Mouse (Mus musculus) kidney, adult 11 months (tissue): ENCODE results near the gene Gimap9.

Experiments used
- DNase-seq: peaks from one replicate; pipeline ENCODE4 v3.0.0; 2022

The Gimap9 gene

DNA sequence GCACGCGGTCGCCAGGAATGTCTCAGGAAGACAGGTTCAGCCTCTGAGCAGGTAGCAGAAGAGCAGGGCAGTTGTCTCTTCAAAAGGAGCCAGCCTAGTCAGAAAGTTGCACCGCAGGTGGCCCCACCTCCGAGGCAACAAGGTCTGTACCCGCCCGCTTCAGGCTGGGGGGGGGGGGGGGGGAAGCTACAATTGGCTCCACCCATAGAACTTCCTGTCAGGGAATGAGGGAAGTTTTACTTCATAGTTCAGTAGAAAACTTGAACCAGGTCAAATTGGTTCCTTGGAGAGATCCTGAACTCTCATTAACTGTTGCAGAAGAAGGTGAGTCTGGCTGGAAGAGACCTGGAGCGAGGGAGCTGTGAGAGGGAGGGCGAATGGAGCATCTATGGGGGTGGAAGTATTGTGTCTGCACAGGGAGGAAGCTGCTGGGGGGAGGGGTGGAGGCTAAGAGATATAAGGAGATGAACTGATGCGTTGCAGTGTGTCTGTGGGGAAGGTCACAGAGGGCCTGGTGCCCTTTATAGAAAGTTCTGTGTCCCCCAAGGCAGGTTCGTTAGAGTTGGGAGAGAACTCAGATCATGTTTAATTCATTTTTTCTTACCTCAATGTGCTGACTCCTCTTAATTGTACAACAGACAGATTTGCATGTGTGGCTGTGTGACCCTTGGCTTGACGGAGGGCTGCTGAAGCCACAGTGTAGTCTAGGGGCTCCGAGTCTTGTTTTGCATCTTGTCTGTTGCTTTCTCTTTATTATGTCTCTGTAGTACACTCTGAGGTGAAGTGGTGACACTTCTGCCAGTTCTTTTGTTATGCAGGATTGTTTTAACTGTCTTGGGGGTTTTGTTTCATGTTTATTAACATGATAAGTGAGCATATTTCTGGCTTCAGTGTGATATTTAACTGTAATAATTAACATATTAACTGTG, at the start of gene Gimap9:
Gimap9 (plus strand) TSS at position 199 of the 929 bp plus-strand sequence.
- DNase-seq, result peak; percentile 75

DNA sequence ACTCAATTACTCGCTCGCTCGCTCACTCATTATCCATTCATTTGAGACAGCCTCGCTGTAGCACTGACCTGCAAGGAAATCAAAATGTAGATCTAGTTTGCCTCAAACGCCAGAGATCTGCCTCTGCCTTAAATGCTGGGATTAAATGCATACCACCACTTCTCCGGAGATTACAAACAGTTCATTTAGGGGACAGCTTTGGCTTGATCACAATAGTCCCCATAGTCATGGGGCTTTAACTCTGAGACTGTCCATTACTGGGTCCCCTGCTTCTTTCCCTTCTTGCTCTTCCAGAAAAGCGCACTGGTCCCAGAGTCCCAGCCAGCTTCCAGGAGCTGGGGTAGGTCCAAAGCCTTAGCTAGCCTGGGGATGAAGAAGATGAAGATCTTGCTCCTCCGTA, 49.5 kb upstream of the Gimap9 start, which contains the start of gene AI854703:
AI854703 (plus strand) TSS at position 301 of the 400 bp plus-strand sequence.
- no peak for DNase-seq

GRCm38 (mm10) chr6:48626984-48627383, 48.9 kb upstream of the Gimap9 start:
- DNase-seq, result peak; percentile 89

DNA sequence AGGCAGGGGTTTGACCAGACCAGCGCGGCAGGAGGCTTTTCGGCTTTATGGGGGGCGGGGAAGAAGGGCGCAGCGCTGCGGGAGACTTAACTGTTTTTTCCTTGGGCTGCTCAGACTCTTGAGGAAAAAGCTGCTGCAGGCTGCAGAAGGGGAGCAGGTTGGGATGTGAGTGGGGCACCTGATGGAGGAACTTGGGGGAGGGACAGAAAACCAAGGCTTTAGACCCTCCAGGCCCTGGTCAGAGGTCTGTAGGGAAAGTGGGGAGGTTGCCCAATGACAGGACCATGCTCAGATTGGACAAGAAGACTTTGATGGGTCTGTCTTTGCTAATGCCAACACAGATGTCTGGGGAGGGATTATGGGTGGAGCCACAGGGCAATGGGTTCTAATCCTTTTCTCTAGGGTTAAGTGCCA, 48.4 kb upstream of the Gimap9 start:
- DNase-seq, result peak; percentile 74

- DNase-seq, result peak; percentile 89
Measured at GRCm38 (mm10) chr6:48628377-48628776, 47.6 kb upstream of the Gimap9 start.

- no peak for DNase-seq
Measured at GRCm38 (mm10) chr6:48628808-48629660, 46.9 kb upstream of the Gimap9 start.

DNA sequence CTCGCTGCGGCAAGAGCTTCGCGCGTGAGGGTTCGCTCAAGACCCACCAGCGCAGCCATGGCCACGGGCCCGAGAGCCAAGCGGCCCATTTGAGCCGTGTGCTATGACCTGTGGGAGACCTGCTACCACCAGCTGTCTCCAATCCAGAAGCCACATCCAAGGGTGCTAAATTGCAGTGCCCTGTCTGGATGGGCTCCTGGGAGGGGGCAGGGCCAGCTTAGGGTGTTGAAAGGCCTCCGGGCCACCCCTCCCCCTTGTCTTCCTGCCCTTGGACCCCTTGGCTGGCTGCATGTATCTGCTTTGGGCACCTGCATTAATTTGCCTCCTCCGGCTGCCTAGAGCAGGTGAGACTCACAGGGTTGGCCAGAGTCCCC, 46.3 kb upstream of the Gimap9 start:
- DNase-seq, result peak; percentile 86

- DNase-seq, result no peak
Measured at GRCm38 (mm10) chr6:48630831-48631230, 45.1 kb upstream of the Gimap9 start.

DNA sequence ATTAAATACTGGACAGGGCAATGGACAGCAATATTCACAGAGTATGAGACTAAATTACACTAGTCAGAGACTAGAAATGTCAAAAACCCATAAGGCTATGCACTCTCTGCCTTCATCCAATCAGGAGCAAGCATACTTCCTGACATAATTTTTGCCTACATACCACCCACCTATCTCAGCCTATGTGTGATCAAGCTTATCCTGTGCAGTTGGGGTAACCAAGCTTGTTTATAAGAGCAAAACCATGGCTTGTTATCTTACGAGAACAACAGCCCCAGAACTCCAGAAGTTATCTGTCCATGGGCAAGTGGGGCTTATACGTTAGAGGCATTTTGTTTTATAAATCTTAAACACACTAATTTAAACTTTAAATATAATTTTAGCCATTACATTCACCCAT, 40.8 kb upstream of the Gimap9 start:
- DNase-seq, result no peak

DNA sequence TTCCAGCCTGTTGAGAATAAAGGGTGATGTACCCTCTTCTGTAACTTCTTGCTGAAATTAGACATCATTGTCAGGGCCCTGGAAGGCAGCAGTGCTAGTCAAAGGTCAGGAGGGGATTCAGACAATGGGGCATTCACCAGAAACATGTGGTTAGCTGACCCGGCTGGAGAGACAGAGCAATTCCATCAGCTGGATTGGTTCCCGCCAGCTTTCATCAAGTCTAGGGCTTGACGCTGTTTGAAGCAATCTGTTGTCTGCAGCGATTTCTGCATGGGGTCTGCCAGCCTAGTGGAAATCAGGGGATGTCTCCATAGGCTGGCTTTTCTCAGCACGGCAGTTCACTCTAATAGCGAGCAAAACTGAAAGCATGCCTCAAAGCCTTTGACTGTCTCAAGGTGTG, 39.4 kb upstream of the Gimap9 start:
- no peak for DNase-seq

DNA sequence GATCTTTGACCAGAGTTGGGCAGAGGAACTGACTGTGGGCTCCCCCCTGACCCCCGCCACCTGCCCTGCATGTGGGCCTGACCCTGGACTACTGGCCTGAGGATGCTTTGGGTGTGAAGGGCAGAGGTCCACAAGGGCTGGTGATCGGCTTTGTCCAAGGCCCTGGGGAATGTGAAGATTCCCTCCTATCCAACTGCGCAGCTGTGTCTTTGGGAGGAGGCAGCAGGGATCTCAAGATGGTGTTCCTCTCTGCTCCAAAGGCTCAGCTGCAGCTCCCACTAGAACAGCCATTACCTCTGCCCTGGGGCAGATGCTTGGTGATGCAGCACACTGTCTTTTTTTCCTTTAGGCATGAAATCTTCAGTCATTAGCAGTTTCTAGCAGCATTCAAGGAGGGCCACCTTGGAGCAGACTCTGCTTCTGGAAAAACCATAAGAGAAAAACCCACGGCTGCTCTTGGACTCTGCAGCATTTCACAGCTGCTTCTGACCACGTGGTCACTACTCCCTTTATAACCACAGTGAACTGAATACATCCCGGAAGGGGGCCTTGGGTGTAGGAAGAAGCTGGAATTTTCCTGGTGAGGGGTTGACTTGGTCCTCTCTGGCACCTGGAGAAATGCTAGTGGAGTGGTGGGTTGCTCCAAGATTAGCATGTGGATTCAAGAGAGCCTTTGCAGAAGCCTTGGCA, 38.0 kb upstream of the Gimap9 start:
- no peak for DNase-seq

GRCm38 (mm10) chr6:48638553-48638952, 37.4 kb upstream of the Gimap9 start:
- no peak for DNase-seq

GRCm38 (mm10) chr6:48641391-48641790, 34.5 kb upstream of the Gimap9 start:
- no peak for DNase-seq

GRCm38 (mm10) chr6:48642764-48643292, 33.1 kb upstream of the Gimap9 start:
- no peak for DNase-seq

DNA sequence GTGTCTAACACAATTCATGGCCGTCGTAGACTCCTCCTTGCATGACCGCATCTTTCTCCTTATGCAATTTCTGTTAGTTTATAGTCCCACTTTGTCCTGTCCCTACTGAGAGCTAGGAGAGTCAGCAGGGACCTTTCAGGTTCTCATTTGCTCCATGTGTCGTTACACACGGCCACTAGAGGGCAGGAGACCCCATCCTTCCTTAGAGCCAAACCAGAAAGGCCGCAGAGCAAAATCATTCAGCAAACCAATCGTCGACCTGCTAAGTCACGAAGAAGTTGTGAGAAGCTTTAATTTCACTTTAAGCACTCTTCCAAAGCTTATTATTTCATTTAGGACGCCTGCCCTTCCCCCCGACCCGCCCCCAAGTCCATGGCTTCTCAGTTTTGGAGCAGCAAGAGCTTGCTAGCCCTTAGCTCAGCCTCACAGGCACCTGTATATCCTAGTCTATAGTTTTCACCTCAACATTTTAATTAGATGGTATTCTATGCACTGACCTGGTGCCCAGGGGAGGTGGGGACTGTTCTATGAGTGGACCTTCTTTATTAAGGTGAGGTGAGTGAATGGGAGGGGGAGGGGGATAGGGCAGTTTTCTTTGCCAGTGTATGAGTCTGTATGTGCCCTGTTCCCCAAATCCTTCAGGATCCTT, 30.1 kb upstream of the Gimap9 start:
- DNase-seq, result peak; percentile 70

DNA sequence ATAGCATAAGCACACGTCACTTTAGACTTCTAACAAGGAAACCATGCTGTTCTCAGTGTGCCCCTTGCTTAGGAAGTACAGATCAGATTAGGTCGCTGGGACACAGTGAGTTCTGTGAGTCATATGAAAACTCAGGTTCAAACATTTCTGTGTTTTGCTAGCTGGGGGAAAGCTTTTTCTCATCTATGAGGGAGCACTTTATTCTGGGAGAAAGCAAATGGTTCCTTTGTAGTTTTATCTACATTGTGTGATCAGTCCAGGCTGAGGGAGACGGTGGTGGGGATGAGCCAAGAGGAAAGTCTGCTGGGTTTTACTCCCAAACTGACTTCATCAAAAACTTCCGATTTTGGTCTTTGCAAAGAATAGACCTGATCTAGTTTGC, 29.6 kb upstream of the Gimap9 start:
- DNase-seq, result no peak

GRCm38 (mm10) chr6:48646995-48647394, 28.9 kb upstream of the Gimap9 start, which contains the start of gene Gimap8:
Gene Gimap8 (plus strand): TSS chr6:48647234.
- peak; percentile 80 for DNase-seq

GRCm38 (mm10) chr6:48647611-48648010, 28.3 kb upstream of the Gimap9 start:
- no peak for DNase-seq

DNA sequence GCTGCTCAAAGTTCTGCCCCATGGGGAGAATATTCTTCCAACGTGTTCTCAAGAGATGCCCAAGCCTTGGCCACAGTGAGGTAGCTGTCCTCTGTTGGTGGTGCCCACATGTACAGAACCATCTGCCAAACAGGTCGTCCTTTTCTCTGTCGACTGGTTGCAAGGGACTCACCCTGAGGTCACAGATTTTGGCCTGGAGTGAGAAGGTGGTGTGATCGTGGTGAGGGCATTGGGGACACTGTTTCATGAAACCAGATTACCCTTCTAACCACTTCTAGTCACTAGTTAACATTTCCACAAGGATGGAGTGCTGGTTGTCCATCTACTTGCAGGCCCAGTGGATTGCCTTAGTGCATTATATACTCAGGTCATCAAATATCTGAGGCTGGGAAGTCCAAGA, 27.1 kb upstream of the Gimap9 start:
- DNase-seq, result peak; percentile 71

GRCm38 (mm10) chr6:48650041-48650440, 25.9 kb upstream of the Gimap9 start:
- DNase-seq, result no peak

GRCm38 (mm10) chr6:48658721-48659120, 17.2 kb upstream of the Gimap9 start:
- no peak for DNase-seq

GRCm38 (mm10) chr6:48664750-48665149, 11.2 kb upstream of the Gimap9 start:
- DNase-seq, result no peak
